Mouse (Mus musculus) hematopoietic stem cell, adult 5-6 weeks (primary cell): ENCODE results near the gene E330017A01Rik. TPM values are rescaled to one million over a fixed set of nuclear protein-coding genes. Genes with fewer than 3 reads are reported as not detected.

Experiments
- ATAC-seq, 2 experiments: fragments of 125-278 bp in 1 of 2; replicated peaks in 1 of 2; 2 replicates each; pipeline ENCODE4 v1.8.0; 2016 to 2017; ENCODE audit warnings: inconsistent platforms in 2 of 2, mild to moderate bottlenecking in 2 of 2, moderate number of reproducible peaks in 2 of 2, low read depth in 1 of 2, moderate TSS enrichment in 1 of 2; ENCODE audit not compliant: low FRiP score in 2 of 2, poor library complexity in 2 of 2, severe bottlenecking in 2 of 2, insufficient read depth in 1 of 2, low TSS enrichment in 1 of 2
- total RNA-seq: library from RNA; stranded (forward); fragments of 172-1452, 232-1000 nt; gene quantifications from 2 replicates; pipeline ENCODE4 v1.2.3, GENCODE M21; 2017

E330017A01Rik gene
- total RNA-seq, 1 experiment from 2014 or later: not detected

DNA sequence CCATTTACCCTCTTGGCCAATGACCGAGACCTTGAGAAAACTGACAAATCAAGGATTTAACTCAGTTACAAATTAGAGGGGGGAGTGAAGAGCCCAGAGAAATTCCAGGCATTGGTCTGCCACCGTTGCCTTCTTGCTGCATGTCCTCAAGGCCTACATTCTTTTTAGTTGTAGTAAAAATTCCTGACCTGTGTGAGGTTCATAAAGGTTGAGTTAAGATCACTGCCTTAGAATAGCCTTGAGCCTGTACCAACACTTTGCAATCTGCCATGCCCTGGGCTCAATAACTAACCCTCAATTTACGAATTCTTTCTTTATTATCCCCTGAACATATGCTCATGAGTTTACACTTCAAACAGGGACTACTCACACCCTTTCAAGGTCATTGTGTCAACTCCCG, 15.4 kb downstream of the E330017A01Rik start:
- no peak for ATAC-seq

DNA sequence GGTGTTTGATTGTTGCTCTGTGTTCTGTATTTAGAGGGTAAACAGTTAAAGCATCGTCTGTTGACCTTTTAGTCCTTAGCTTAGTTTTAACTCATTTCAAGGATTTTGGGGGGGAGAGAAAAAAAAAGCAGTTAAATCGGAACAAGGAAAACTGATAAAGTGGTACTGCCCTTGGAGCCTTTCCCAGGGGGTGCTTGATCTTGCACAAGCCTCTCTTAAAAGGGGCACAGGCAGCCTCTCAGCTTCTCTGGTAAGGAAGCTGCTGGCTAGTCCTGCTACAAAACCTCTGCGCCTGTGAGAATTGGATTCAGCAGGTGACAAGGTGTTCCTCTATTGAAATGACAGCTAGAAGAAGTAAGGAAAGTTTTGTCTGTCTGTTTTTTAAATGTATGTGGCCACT, 16.2 kb downstream of the E330017A01Rik start:
- ATAC-seq: no peak

DNA sequence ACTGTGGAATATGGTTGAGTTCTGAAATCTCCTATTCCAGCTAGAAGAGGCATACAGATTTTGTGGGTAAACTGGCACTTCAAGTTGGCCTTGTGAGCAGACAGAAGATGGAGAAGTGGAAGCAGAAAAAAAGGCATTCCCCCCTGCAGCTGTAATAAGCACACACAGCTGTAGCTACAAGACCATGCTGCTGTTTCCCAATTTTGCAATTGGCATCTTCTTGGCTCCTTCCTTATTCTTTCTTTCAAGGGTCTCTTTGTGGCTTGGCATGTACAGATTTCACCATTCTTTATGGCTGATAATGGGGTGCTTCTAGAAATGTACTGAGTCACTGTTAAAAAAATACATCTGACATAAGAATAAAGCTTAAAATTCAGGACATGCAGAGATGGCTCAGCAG, 21.2 kb downstream of the E330017A01Rik start:
- peak in 1 of 2 experiments; percentile 14; a peak in 1 of 4 replicates for ATAC-seq

GRCm38 (mm10) chr16:58616878-58617277, 21.7 kb downstream of the E330017A01Rik start, which contains the start of gene Gm813:
TSS of gene Gm813 (minus strand) at chr16:58616978.
- ATAC-seq: no peak

DNA sequence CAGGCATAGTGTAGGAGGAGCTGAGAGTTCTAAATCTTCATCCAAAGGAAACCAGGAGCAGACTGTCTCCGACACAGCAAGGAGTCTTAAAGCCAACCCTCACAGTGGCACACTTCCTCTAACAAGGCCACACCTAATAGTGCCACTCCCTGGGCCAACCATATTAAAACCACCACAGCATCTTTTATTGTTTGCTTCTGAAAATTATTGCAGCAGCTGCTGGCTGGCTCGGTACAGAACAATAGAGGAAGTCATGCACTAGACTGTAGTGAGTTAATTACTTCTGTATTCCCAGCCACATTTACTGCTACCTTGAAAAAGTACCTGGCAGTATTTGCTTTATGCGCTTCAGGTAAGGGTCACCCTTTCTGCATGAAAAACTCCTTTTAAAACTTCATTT, 25.6 kb downstream of the E330017A01Rik start:
- peak; percentile 75 to 83 for ATAC-seq

GRCm38 (mm10) chr16:58607101-58607500, 31.4 kb downstream of the E330017A01Rik start:
- no peak for ATAC-seq

DNA sequence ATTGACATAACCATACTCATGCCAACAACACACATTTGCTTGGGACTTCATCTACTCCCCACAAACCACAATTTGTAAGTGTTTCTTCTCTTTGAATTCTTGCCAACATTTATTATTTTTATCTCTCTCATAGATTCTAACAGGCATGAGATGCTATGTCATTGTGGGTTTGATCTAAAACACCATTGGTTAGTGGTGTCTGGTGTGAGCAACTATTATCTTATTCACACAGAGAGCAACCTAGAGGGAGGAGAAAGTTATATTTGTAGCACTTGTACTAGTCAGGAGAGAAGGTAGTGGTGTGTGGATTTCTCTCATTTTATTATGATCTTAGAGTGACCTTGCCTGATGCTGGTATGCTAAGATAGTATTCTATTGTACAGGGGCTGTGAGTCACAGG, 33.9 kb downstream of the E330017A01Rik start:
- peak; percentile 65 to 68; a peak in 3 of 4 replicates for ATAC-seq

- ATAC-seq: no peak
Observed at GRCm38 (mm10) chr16:58603831-58604230, 34.7 kb downstream of the E330017A01Rik start.

- no peak for ATAC-seq
Observed at GRCm38 (mm10) chr16:58600846-58601245, 37.7 kb downstream of the E330017A01Rik start.

- no peak for ATAC-seq
Observed at GRCm38 (mm10) chr16:58591299-58591698, 47.2 kb downstream of the E330017A01Rik start.

DNA sequence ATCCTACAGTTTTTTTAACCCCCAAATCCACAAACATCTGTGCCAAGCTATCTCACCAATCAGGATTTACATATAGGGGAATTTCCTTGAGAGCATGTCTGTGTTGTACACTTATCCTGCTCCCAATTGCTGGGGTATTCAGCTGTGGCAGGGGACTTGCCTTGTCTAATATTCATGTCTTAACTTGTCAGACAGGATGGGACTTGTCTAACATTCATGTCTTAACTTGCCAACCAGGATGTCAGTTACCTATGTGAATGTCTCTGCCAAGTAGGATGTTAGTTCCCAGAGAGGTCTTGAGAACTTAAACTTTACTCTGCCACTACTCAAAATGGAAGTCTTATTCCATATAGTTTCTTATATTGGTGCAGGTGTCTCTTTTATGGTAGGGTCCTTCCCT, 49.1 kb downstream of the E330017A01Rik start:
- no peak for ATAC-seq

Other genes starting within 250 kb of the E330017A01Rik start
- gene Dcbld2, start 230.3 kb downstream of the E330017A01Rik start, total RNA-seq: 0.94 and 2.5 TPM in 2 replicates
- gene St3gal6, start 114.5 kb downstream of the E330017A01Rik start, total RNA-seq: 8.4 and 17.6 TPM in 2 replicates
- not detected in 2 replicates for gene Gm813, start 21.8 kb downstream of the E330017A01Rik start, total RNA-seq
- gene Cpox, start 31.6 kb upstream of the E330017A01Rik start, total RNA-seq: 18.3 and 38.5 TPM in 2 replicates
- gene Gpr15, start 80.3 kb upstream of the E330017A01Rik start, total RNA-seq: not detected in 2 replicates
- 22.6 and 58.0 TPM in 2 replicates for gene Cldnd1, start 89.2 kb upstream of the E330017A01Rik start, total RNA-seq
- gene Olfr172, start 124.4 kb upstream of the E330017A01Rik start, total RNA-seq: not detected in 2 replicates
- gene Olfr173, start 161.5 kb upstream of the E330017A01Rik start, total RNA-seq: not detected in 2 replicates
- gene Olfr175-ps1, start 188.0 kb upstream of the E330017A01Rik start, total RNA-seq: not detected in 2 replicates
- gene Olfr177, start 236.0 kb upstream of the E330017A01Rik start, total RNA-seq: not detected in 2 replicates